Mouse (Mus musculus) embryonic facial prominence, embryonic 14.5 days (tissue): ENCODE results near the gene Tns3. TPM values are rescaled to one million over a fixed set of nuclear protein-coding genes. Genes with fewer than 3 reads are reported as not detected.

Experiments used
- ATAC-seq: fragments of 200-750 bp; cut with Nextera tagmentation; 2 replicates; pipeline ENCODE4 v1.8.0; 2017; ENCODE audit warnings: low read depth, moderate number of reproducible peaks, moderate TSS enrichment
- DNase-seq: peaks from one replicate; pipeline ENCODE4 v3.0.0-alpha.2; 2015; ENCODE audit warnings: low spot score
- H3K27ac ChIP-seq: fragments of 300-500 bp; sonication (generic); replicated peaks from 2 replicates; pipeline ENCODE4 v1.5.1; 2014; ENCODE audit warnings: low read depth, mild to moderate bottlenecking, low read length, moderate library complexity
- H3K27me3 ChIP-seq: fragments of 300-500 bp; sonication (generic); replicated peaks from 2 replicates; pipeline ENCODE4 v1.6.1; 2014; ENCODE audit warnings: low read length; ENCODE audit not compliant: control insufficient read depth, insufficient read depth
- H3K36me3 ChIP-seq: fragments of 300-500 bp; sonication (generic); 2 replicates; pipeline ENCODE4 v1.6.1; 2014; ENCODE audit warnings: low read length, mixed read lengths; ENCODE audit not compliant: control insufficient read depth, insufficient read depth
- H3K4me1 ChIP-seq: fragments of 300-500 bp; sonication (generic); 2 replicates; pipeline ENCODE4 v1.6.1; 2014; ENCODE audit warnings: antibody characterized with exemption, low read length; ENCODE audit not compliant: control insufficient read depth, insufficient read depth
- H3K4me2 ChIP-seq: fragments of 300-500 bp; sonication (generic); 2 replicates; pipeline ENCODE4 v1.6.1; 2014; ENCODE audit warnings: low read depth, mild to moderate bottlenecking, low read length, moderate library complexity, mixed read lengths
- H3K4me3 ChIP-seq: fragments of 300-500 bp; sonication (generic); 2 replicates; pipeline ENCODE4 v1.5.1; 2014; ENCODE audit warnings: low read depth, mild to moderate bottlenecking, low read length
- H3K9ac ChIP-seq: fragments of 300-500 bp; sonication (generic); 2 replicates; pipeline ENCODE4 v1.6.1; 2014; ENCODE audit warnings: low read depth, mild to moderate bottlenecking, low read length, moderate library complexity, mixed read lengths
- H3K9me3 ChIP-seq: fragments of 300-500 bp; sonication (generic); 2 replicates; pipeline ENCODE4 v1.6.1; 2016; ENCODE audit warnings: low read length; ENCODE audit not compliant: control insufficient read depth
- WGBS: fragments of 180-500 bp; shearing (Covaris S2); extraction: QIAGEN DNeasy Blood & Tissue Kit; methylation state at CpG from one replicate; pipeline ENCODE4 v1.1.7; 2014; 5-methylcytosine and 5-hydroxymethylcytosine counted together
- polyA plus RNA-seq: library from polyadenylated mRNA; unstranded; fragments of >200 nt; fragmentation: Nextera tagmentation; extraction: Ambion mirVana; gene quantifications from 2 replicates; pipeline ENCODE4 v1.2.1, GENCODE M21; 2014

The Tns3 gene
- polyA plus RNA-seq, 1 experiment from 2014 or later: 19.3 TPM

DNA sequence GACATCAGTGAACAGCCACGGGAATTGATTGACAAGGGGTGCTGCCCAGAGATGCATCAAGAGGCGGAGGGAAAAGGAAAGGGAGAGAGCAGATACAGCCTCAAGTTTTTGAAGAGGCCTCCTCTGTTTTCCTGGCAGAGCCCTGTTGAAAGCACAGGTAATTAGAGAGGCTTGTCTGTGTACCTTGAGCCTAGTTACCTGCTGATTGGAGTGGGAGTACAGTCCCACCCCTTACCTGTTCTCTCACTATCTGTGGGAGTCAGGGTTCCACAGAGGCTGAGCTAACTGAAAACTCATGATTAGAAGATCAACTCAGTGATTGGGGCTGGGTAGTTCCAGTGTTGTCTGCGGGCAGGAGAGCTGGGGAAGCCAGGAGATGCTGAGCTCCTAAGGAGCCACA lies 22.2 kb upstream of the Tns3 start:
- Histone ChIP-seq H3K4me3 (no peak overlapping the region), H3K4me2 (no peak overlapping the region), H3K9ac (no peak overlapping the region), H3K27ac (no peak overlapping the region), H3K36me3 (no peaks in the 10 kb centered on the region), H3K27me3 (no peaks in the 10 kb centered on the region), H3K4me1 (peaks cover 15% of the 10 kb centered on the region), H3K9me3 (no peaks in the 10 kb centered on the region)
- ATAC-seq: 0 out of 2 replicates have a peak, but pooled peaks have one; percentile 26
- WGBS: 71% methylated on average over 3 of the region's 3 CpGs
- no peak for DNase-seq

DNA sequence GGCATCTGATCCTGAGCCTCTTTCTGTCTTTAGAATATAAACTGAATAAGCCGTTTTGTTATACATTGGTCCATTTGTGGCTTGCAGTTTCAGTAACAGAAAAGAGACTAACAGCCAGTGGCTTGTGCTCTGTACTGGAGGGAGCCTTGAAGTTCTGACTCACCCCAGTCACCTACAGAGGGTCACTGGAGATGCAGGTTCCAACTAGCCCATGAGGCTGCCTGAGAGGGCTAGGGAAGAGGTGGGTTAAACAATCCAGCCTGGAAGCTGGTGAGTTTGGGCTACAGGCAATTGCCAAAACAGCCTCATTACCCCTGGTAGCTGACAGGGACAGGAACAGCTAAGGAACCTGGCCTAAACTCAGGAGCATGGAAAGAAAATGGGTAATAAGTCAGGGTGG lies 21.7 kb upstream of the Tns3 start:
- H3K4me1 ChIP-seq: peaks cover 15% of the 10 kb centered on the region
- no peaks in the 10 kb centered on the region for H3K27me3 ChIP-seq
- no peak overlapping the region for H3K4me2 ChIP-seq
- H3K4me3 ChIP-seq: no peak overlapping the region
- ATAC-seq: no peak
- H3K9ac ChIP-seq: no peak overlapping the region
- no peaks in the 10 kb centered on the region for H3K9me3 ChIP-seq
- DNase-seq: no peak
- WGBS: 67% methylated on average over 1 of the region's 1 CpGs
- no peak overlapping the region for H3K27ac ChIP-seq
- H3K36me3 ChIP-seq: no peaks in the 10 kb centered on the region

DNA sequence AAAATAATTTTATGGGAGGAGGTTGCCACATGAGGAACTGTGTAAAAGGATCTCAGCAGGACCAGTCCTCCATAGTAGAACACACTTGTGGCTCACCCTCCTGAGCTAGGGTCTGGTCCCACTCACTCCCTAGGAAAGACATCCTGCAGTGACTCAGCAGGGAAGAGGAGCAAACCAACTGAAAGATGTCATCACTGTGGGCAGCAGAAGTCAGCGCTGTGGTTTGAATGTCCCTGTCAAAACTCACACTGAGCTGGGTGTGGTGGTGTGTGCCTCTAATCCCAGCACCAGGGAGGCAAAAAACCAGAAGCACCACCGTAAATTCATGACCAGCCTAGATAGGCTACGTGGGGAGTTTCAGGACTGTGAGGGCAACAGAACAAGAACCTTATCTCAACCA lies 20.9 kb upstream of the Tns3 start:
- ATAC-seq (no peak), DNase-seq (no peak)
- Histone ChIP-seq H3K9me3 (no peaks in the 10 kb centered on the region), H3K27me3 (no peaks in the 10 kb centered on the region), H3K36me3 (no peaks in the 10 kb centered on the region), H3K27ac (no peak overlapping the region), H3K4me1 (peaks cover 16% of the 10 kb centered on the region), H3K4me2 (no peak overlapping the region), H3K4me3 (no peak overlapping the region), H3K9ac (no peak overlapping the region)
- 62% methylated on average over 3 of the region's 3 CpGs for WGBS

DNA sequence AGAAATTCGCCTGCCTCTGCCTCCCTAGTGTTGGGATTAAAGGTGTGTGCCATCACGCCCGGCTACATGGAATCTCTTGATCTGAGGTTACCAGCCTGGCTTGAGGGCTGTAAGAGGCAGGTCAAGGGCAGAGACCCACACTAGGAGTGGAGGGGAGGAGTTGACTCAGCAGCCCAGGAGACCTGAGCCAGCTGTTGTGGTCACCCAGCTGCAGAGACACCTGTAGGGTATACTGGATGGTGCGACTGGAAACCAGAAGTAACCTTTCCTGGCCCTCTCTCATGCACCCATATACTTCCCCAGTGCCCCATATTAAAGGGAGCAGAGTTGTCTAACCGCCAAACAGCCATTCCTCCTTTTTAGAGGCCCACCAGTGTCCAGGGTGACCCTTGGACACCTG lies 19.9 kb upstream of the Tns3 start:
- Histone ChIP-seq H3K4me2 (no peak overlapping the region), H3K36me3 (no peaks in the 10 kb centered on the region), H3K9me3 (no peaks in the 10 kb centered on the region), H3K27me3 (no peaks in the 10 kb centered on the region), H3K4me3 (no peak overlapping the region), H3K27ac (no peak overlapping the region), H3K9ac (no peak overlapping the region), H3K4me1 (peaks cover 16% of the 10 kb centered on the region)
- DNase-seq: no peak
- ATAC-seq: no peak
- 92% methylated on average over 5 of the region's 5 CpGs for WGBS

DNA sequence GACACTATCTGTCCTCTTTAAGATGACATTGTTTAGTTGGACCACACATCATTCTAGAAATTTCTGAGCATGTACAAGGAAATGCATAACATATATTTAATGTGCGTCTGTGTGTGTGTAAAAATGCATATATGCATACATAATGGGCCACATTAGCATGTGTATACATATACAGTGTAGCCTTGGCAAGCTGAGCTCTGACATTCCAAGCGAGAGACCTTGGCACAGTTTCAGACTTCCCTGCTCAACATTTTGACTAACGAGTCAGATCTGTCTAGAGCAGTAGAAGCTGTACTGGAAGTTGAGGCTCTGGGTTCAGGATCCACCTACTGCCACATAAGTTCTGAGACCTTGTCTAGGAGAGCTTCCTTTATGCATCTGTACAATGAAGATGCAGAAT lies 17.0 kb upstream of the Tns3 start:
- H3K27me3 ChIP-seq: no peaks in the 10 kb centered on the region
- ATAC-seq: peak; percentile 56
- H3K4me2 ChIP-seq: peak overlapping the region; percentile 27; the same call in 1 of the 2 replicates
- no peak overlapping the region for H3K9ac ChIP-seq
- no peak overlapping the region for H3K4me3 ChIP-seq
- 45% methylated on average over 3 of the region's 3 CpGs for WGBS
- no peaks in the 10 kb centered on the region for H3K36me3 ChIP-seq
- no peaks in the 10 kb centered on the region for H3K9me3 ChIP-seq
- peak overlapping the region; percentile 80 for H3K27ac ChIP-seq
- peaks cover 16% of the 10 kb centered on the region for H3K4me1 ChIP-seq
- DNase-seq: peak; percentile 91

DNA sequence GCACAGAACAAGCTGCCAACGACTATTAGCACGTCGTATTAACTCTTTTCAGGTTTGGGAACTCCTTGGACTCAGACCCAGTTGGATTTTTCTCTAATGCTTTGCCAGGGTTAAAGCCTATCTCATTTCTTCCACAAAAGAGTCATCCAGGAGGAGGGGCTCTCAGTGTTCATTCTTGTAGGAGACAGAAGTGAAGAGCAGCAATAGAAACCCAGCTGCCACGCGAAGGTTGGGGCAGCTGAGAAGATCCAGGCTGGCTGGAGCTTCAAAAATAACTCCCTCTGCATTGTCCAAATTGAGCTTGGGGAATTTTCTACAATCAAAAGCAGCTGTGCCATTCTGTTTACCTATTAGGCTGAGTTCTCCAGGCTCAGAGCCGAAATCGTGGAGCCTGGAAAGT lies 16.3 kb upstream of the Tns3 start:
- Histone ChIP-seq H3K4me2 (peak overlapping the region; percentile 27), H3K9ac (no peak overlapping the region), H3K4me3 (no peak overlapping the region), H3K27ac (peak overlapping the region; percentile 80), H3K4me1 (peaks cover 16% of the 10 kb centered on the region), H3K9me3 (no peaks in the 10 kb centered on the region), H3K36me3 (no peaks in the 10 kb centered on the region), H3K27me3 (no peaks in the 10 kb centered on the region)
- DNase-seq (peak; percentile 88), ATAC-seq (peak; percentile 76)
- 20% methylated on average over 7 of the region's 7 CpGs for WGBS

DNA sequence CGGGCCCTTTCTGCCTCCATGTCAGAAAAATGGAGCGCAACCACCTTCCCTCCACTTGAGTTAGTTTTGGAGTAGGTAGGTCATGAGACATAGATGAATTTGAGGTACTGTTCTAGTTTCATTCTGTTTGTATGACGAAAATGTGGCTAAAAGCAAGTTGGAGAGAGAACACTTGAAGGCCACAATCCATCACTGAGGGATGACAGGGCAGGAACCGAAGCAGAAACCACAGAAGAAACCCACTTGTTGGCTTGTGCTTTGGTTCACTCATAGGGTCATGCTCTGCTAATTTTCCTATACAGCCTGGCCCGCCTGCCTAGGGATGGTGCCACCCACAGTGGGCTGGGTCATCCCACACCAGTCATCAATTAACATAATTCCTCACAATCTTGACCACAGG lies 14.9 kb upstream of the Tns3 start:
- Histone ChIP-seq H3K27ac (no peak overlapping the region), H3K36me3 (no peaks in the 10 kb centered on the region), H3K4me3 (no peak overlapping the region), H3K4me1 (peaks cover 16% of the 10 kb centered on the region), H3K4me2 (no peak overlapping the region), H3K27me3 (no peaks in the 10 kb centered on the region), H3K9ac (no peak overlapping the region), H3K9me3 (no peaks in the 10 kb centered on the region)
- no peak for ATAC-seq
- DNase-seq: no peak
- 82% methylated on average over 5 of the region's 5 CpGs for WGBS

DNA sequence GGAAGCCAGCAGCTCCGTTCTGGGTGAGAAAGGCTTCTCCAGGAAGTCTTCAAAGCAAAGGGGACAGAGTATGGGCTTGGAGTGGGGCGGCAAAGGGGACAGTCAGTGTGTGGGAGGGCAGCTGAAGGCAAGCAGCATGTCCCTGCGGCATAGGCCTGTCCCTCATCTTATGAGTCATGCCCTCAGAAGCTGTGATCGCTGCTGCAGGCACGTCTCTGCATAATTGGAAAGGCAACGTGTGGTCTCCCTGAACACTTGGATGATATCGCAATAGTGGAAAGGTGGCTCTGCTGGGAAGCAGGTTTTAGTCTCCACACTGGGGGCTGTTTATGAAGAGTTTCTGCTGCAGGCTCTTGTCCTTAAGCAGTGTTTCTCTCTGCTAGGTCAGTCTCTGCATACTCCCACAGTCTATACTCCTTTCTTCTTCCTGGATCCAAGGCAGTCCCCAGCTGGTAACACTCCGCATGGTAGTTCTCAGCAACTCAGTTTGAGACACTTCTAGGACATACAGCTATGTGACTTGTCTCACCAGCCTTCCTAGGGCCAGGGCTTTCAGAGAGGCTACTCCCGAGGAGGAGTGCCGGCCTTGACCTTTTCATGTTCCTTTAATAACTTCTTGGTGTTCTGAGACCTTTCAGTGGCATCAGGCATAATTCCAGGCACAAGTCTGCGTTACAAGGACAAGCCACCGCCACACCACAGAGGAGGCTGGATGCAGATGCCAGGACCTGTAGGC lies 14.1 kb upstream of the Tns3 start:
- Histone ChIP-seq H3K4me3 (no peak overlapping the region), H3K36me3 (no peaks in the 10 kb centered on the region), H3K27me3 (no peaks in the 10 kb centered on the region), H3K4me2 (no peak overlapping the region), H3K27ac (no peak overlapping the region), H3K9me3 (no peaks in the 10 kb centered on the region), H3K4me1 (peaks cover 16% of the 10 kb centered on the region), H3K9ac (no peak overlapping the region)
- ATAC-seq: no peak
- WGBS: 79% methylated on average over 12 of the region's 12 CpGs
- no peak for DNase-seq
